Mouse (Mus musculus) activated CD4-positive, CD25-positive, alpha-beta regulatory T cell, adult 4 months (primary cell): Measurements from ENCODE around the gene Hrc. TPM values are rescaled to one million over a fixed set of nuclear protein-coding genes. Genes with fewer than 3 reads are reported as not detected.

ENCODE experiments used
- ATAC-seq: one replicate; pipeline ENCODE4 v1.8.0; 2017
- polyA plus RNA-seq, 2 experiments: library from polyadenylated mRNA; unstranded; fragments of 100-300 nt; shearing (Covaris generic); gene quantifications; one replicate each; pipeline ENCODE4 v1.2.1; 2017

Gene Hrc
- polyA plus RNA-seq, 2 experiments from 2014 or later = not detected

- no peak for ATAC-seq
Observed at GRCm38 (mm10) chr7:45366652-45367019, 31.5 kb downstream of the Hrc start, which contains the start of gene Ppfia3. Ppfia3 (minus strand) TSS chr7:45367019.

GRCm38 (mm10) chr7:45367020-45367880, 32.2 kb downstream of the Hrc start:
- peak; percentile 83 for ATAC-seq

GRCm38 (mm10) chr7:45368178-45368577, 33.1 kb downstream of the Hrc start:
- ATAC-seq = no peak

- no peak for ATAC-seq
Observed at GRCm38 (mm10) chr7:45369022-45369745, 34.1 kb downstream of the Hrc start.

GRCm38 (mm10) chr7:45369836-45370474, 34.9 kb downstream of the Hrc start:
- no peak for ATAC-seq

GRCm38 (mm10) chr7:45370475-45371311, 35.6 kb downstream of the Hrc start, which contains the start of gene Lin7b:
Lin7b (minus strand) TSS chr7:45370583.
- ATAC-seq = peak; percentile 68

GRCm38 (mm10) chr7:45372371-45372770, 37.3 kb downstream of the Hrc start:
- no peak for ATAC-seq

- ATAC-seq = peak; percentile 29
Observed at GRCm38 (mm10) chr7:45374620-45375019, 39.5 kb downstream of the Hrc start.

GRCm38 (mm10) chr7:45376057-45376456, 41.0 kb downstream of the Hrc start:
- no peak for ATAC-seq

- no peak for ATAC-seq
Observed at GRCm38 (mm10) chr7:45386077-45386476, 51.0 kb downstream of the Hrc start.

Other genes with a start within 250 kb of the Hrc start
- 1 to 10 TPM; 4.7 to 5.4 TPM for gene Rcn3, start 243.1 kb upstream of the Hrc start, polyA plus RNA-seq
- 1 to 10 TPM in 1 of 2 experiments, under 1 TPM in 1; 0.78 to 1.1 TPM for gene Fcgrt, start 231.4 kb upstream of the Hrc start, polyA plus RNA-seq
- 1,000 to 10,000 TPM; 4,562 to 5,652 TPM for gene Rps11, start 210.9 kb upstream of the Hrc start, polyA plus RNA-seq
- gene Rpl13a, start 206.5 kb upstream of the Hrc start, polyA plus RNA-seq = 1,000 to 10,000 TPM; 7,090 to 8,122 TPM
- not detected for gene Gm45713, start 199.1 kb upstream of the Hrc start, polyA plus RNA-seq
- 100 to 1,000 TPM; 118 to 125 TPM for gene Flt3l, start 198.9 kb upstream of the Hrc start, polyA plus RNA-seq
- gene Pih1d1, start 181.0 kb upstream of the Hrc start, polyA plus RNA-seq = 10 to 100 TPM; 44.4 to 53.0 TPM
- gene Aldh16a1, start 180.7 kb upstream of the Hrc start, polyA plus RNA-seq = 10 to 100 TPM; 21.4 to 27.4 TPM
- not detected for gene Slc17a7, start 171.3 kb upstream of the Hrc start, polyA plus RNA-seq
- gene Gfy, start 155.7 kb upstream of the Hrc start, polyA plus RNA-seq = not detected
- not detected for gene Pth2, start 154.3 kb upstream of the Hrc start, polyA plus RNA-seq
- gene Ccdc155, start 130.4 kb upstream of the Hrc start, polyA plus RNA-seq = under 1 TPM; 0.24 to 0.34 TPM
- 10 to 100 TPM; 20.6 to 24.7 TPM for gene Dkkl1, start 123.1 kb upstream of the Hrc start, polyA plus RNA-seq
- 1 to 10 TPM; 1.5 to 2.8 TPM for gene Tead2, start 119.5 kb upstream of the Hrc start, polyA plus RNA-seq
- 100 to 1,000 TPM; 420 to 495 TPM for gene Cd37, start 96.2 kb upstream of the Hrc start, polyA plus RNA-seq
- gene Slc6a16, start 94.2 kb upstream of the Hrc start, polyA plus RNA-seq = not detected
- not detected for gene Slc6a21, start 57.8 kb upstream of the Hrc start, polyA plus RNA-seq
- 10 to 100 TPM; 21.7 to 27.8 TPM for gene Trpm4, start 1.5 kb upstream of the Hrc start, polyA plus RNA-seq
- gene Ppfia3, start 31.7 kb downstream of the Hrc start, polyA plus RNA-seq = not detected
- not detected for gene Lin7b, start 35.3 kb downstream of the Hrc start, polyA plus RNA-seq
- 100 to 1,000 TPM in 1 of 2 experiments, 10 to 100 TPM in 1; 68.1 to 108 TPM for gene Snrnp70, start 60.5 kb downstream of the Hrc start, polyA plus RNA-seq
- gene Kcna7, start 70.4 kb downstream of the Hrc start, polyA plus RNA-seq = not detected
- gene Ntf5, start 78.4 kb downstream of the Hrc start, polyA plus RNA-seq = not detected
- gene Lhb, start 85.5 kb downstream of the Hrc start, polyA plus RNA-seq = not detected
- 1 to 10 TPM; 9.3 to 9.8 TPM for gene Gys1, start 99.6 kb downstream of the Hrc start, polyA plus RNA-seq
- 10 to 100 TPM; 47.4 to 51.2 TPM for gene Ruvbl2, start 102.8 kb downstream of the Hrc start, polyA plus RNA-seq
- 1,000 to 10,000 TPM; 1,527 to 1,850 TPM for gene Ftl1, start 124.6 kb downstream of the Hrc start, polyA plus RNA-seq
- gene Bax, start 131.6 kb downstream of the Hrc start, polyA plus RNA-seq = 100 to 1,000 TPM in 1 of 2 experiments, 10 to 100 TPM in 1; 94.5 to 202 TPM
- under 1 TPM in 1 of 2 experiments, not detected in 1; 0.44 TPM for gene Tulp2, start 146.6 kb downstream of the Hrc start, polyA plus RNA-seq
- not detected for gene Gm45808, start 151.5 kb downstream of the Hrc start, polyA plus RNA-seq
- gene Dhdh, start 153.5 kb downstream of the Hrc start, polyA plus RNA-seq = 1 to 10 TPM in 1 of 2 experiments, under 1 TPM in 1; 0.61 to 1.3 TPM
- gene Nucb1, start 175.1 kb downstream of the Hrc start, polyA plus RNA-seq = 100 to 1,000 TPM; 103 to 130 TPM
- gene Ppp1r15a, start 191.0 kb downstream of the Hrc start, polyA plus RNA-seq = 10 to 100 TPM; 27.5 to 33.4 TPM
- under 1 TPM in 1 of 2 experiments, not detected in 1; 0.79 TPM for gene Plekha4, start 191.0 kb downstream of the Hrc start, polyA plus RNA-seq
- not detected for gene Hsd17b14, start 219.6 kb downstream of the Hrc start, polyA plus RNA-seq
- gene Bcat2, start 234.9 kb downstream of the Hrc start, polyA plus RNA-seq = 10 to 100 TPM; 40.9 to 56.9 TPM